Mouse (Mus musculus): ENCODE results near the gene D130043K22Rik. TPM values are rescaled to one million over a fixed set of nuclear protein-coding genes. Genes with fewer than 3 reads are reported as not detected.

Gene D130043K22Rik
- polyA plus RNA-seq, 1 experiment from 2014 or later: 0.05 TPM

DNA sequence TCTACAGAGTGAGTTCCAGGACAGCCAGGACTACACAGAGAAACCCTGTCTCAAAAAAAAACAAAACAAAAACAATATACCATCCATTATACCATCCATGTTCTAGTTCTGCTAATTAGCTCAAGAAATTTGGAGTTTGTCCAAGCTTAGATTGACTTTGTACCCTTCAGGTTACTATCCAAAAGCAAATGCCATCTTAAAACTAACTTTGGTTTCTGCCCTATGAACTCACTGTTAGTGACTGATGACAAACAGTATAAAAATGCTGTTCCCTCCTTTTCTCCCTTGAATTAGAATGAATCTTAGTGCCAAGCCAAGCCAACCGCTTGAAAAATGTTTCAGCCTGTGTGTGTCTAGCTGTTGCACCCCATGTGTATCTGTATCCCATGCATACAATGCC, 30.3 kb upstream of the D130043K22Rik start:
- 72% methylated on average over 1 of the region's 1 CpGs for WGBS
- H3K36me3 ChIP-seq: peaks cover 87% of the 10 kb centered on the region

DNA sequence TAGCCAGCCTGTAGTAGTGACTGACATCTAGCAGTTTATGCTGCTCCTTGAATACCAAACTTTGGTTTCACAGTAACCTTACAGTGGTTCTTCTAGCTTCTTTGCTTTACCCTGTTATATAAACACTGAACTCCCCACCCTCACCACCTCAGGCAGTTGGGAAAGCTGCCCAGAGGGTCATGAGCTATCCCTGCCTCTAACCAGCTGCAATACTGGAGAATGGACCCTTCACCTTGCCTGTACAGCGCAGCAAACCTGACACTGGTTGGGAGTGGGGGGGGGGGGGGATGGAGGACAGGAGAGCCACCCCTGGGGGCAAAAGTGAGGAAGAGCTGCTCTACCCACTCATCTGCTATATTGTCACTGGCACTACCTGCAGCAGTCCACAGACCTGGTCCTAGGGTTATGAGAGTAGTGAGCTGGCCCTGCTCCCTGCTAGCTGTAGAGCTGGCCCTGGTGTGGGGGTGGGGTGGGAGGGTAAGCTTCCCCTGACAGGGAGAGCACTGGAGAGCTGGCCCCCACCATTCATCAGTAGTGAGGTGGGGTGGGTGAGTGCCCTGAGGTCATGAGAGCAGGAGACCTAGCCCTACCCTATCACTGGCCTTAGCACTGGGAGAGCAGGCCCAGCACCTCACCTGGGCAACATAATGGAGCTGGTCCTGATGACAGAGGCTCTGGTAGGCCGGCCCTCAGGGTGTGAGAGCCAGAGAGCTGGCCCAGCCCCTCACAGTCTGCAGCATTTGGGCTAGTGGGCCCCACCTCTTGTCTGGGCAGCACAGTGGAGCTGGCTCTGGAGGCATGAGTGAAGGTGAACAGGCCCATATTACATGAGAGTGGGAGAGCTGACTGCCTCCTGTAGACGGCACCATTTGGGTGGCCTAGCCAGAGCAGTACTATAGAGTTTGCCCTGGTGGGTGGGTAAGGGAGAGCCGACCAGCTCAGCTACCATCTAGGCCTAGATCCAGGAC, 28.5 kb upstream of the D130043K22Rik start:
- no peak overlapping the region for H3K4me3 ChIP-seq
- ATAC-seq (ENCODE audit: extremely low read depth, insufficient number of reproducible peaks, low FRiP score, low TSS enrichment): 0 out of 2 replicates have a peak, but pooled peaks have one; percentile 37
- no peaks in the 10 kb centered on the region for H3K4me1 ChIP-seq
- no peak overlapping the region for H3K4me2 ChIP-seq
- H3K9me3 ChIP-seq: no peaks in the 10 kb centered on the region
- peaks cover 85% of the 10 kb centered on the region for H3K36me3 ChIP-seq
- H3K27me3 ChIP-seq (replicated peaks): no peaks in the 10 kb centered on the region
- H3K9ac ChIP-seq: no peak overlapping the region
- H3K27ac ChIP-seq (replicated peaks): no peak overlapping the region
- WGBS: 61% methylated on average over 4 of the region's 4 CpGs

More for the DNA sequence above, 30.3 kb upstream of the D130043K22Rik start:
- no peak overlapping the region for H3K9ac ChIP-seq
- no peak overlapping the region for H3K4me3 ChIP-seq
- H3K27me3 ChIP-seq (replicated peaks): no peaks in the 10 kb centered on the region
- no peak overlapping the region for H3K27ac ChIP-seq (replicated peaks)
- H3K4me1 ChIP-seq: no peaks in the 10 kb centered on the region
- no peak overlapping the region for H3K4me2 ChIP-seq
- ATAC-seq (ENCODE audit: extremely low read depth, insufficient number of reproducible peaks, low FRiP score, low TSS enrichment): no peak
- no peaks in the 10 kb centered on the region for H3K9me3 ChIP-seq

DNA sequence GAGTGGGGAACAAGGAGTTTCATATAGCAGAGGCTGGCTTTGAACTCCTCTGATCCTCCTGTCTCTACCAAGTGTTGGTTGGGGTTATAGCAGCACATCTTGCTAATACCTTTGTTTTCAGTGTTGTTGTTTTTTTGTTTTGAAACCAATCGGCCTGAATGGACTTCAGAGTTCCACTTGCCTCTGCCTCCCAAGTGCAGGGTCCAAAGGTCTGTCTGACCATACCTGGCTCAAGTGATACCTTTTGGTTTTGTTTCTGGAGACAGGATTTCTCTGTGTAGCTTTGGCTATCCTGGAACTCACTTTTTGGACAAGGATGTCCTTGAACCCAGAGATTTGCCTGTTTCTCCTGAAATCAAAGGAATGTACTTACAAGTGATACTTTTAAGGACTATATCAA, 25.0 kb upstream of the D130043K22Rik start:
- Histone ChIP-seq H3K9ac (no peak overlapping the region), H3K4me1 (peaks cover 6% of the 10 kb centered on the region), H3K4me2 (no peak overlapping the region), H3K27me3 (replicated peaks) (no peaks in the 10 kb centered on the region), H3K4me3 (no peak overlapping the region), H3K36me3 (peaks cover 68% of the 10 kb centered on the region), H3K27ac (replicated peaks) (no peak overlapping the region), H3K9me3 (no peaks in the 10 kb centered on the region)
- 68% methylated on average over 1 of the region's 1 CpGs for WGBS
- ATAC-seq (ENCODE audit: extremely low read depth, insufficient number of reproducible peaks, low FRiP score, low TSS enrichment): no peak

DNA sequence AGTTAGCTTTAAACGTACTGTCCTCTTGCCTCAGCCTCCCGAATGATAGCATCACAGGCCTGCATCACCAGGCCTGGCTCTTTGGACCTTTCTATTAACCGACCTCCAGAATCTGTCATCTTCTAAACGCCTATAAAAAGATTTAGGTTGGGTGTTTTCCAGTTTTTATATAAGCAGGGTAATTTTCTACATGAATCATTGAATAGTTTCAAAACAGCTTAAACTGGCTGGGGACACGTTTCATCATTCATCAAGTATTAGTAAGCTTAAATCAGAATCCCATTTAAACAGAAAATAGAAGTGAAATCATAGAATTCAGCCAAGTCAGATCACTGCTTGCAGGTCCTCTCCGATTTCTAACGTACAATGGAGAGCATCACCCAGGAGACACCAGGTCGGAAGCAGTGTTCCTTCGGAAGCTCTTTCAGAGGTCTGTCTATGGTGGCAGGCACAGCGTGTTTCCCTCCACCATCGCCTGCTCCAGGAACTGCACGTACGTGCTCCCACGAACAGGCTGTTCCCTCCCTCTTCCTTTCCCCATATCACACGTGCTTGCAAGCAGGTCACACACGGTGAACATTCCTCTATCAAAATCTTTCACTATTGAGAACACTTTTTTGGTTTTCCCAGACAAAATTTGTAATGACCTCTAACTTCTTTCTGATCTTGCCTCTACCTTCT, 22.1 kb upstream of the D130043K22Rik start:
- Histone ChIP-seq H3K4me3 (no peak overlapping the region), H3K27me3 (replicated peaks) (no peaks in the 10 kb centered on the region), H3K36me3 (peaks cover 46% of the 10 kb centered on the region), H3K27ac (replicated peaks) (no peak overlapping the region), H3K4me2 (no peak overlapping the region), H3K9me3 (no peaks in the 10 kb centered on the region), H3K9ac (no peak overlapping the region), H3K4me1 (peaks cover 34% of the 10 kb centered on the region)
- WGBS: 84% methylated on average over 16 of the region's 16 CpGs
- ATAC-seq (ENCODE audit: extremely low read depth, insufficient number of reproducible peaks, low FRiP score, low TSS enrichment): no peak

DNA sequence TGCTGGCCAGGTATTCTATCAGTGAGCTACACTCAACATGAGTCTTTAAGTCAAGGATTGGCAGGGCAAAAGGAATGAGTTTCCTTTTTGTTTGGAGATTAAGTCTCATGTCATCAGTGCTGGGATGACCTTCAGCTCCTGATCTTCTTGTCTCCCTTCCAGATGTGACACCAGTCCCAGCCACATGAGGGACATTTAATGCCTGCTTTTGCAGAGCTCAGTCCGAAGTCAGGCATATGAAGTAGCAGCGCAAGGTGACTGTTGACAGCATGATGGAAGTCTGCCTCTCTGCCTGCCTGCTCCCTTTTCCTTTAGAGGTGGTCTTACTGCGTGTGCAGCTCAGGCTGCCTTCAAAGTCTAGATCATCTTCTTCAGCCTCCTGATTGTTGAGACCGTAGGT, 20.3 kb upstream of the D130043K22Rik start:
- no peak for ATAC-seq (ENCODE audit: extremely low read depth, insufficient number of reproducible peaks, low FRiP score, low TSS enrichment)

DNA sequence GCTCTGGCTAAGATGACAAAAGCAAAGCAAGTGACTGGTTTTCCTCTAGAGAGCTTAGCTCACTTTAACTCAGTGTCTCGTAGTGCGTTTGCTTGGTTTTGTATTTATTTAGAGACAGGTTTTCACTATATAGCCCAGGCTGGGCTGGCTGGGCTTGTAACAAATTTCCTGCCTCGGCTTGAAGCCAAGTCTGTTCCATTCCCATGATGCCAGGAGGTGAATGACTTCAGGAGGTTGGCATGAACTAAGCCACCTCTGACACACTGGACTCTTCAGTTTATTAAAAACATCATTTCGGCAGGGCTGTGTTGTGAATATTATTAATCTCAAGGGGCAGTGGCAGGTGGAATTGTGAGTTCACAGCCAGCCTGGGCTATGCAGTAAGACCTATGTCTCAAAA, 19.3 kb upstream of the D130043K22Rik start:
- peak overlapping the region; percentile 13; the same call in 1 of the 2 replicates for H3K4me2 ChIP-seq
- H3K9me3 ChIP-seq: no peaks in the 10 kb centered on the region
- peak overlapping the region; percentile 51 for H3K27ac ChIP-seq (replicated peaks)
- H3K36me3 ChIP-seq: peaks cover 21% of the 10 kb centered on the region
- no peaks in the 10 kb centered on the region for H3K27me3 ChIP-seq (replicated peaks)
- 0 out of 2 replicates have a peak overlapping the region, but pooled peaks have one; percentile 47 for H3K9ac ChIP-seq
- ATAC-seq (ENCODE audit: extremely low read depth, insufficient number of reproducible peaks, low FRiP score, low TSS enrichment): no peak
- peaks cover 40% of the 10 kb centered on the region for H3K4me1 ChIP-seq
- H3K4me3 ChIP-seq: no peak overlapping the region
- WGBS: 66% methylated on average over 4 of the region's 4 CpGs

More for the DNA sequence above, 20.3 kb upstream of the D130043K22Rik start:
- Histone ChIP-seq H3K9me3 (no peaks in the 10 kb centered on the region), H3K4me1 (peaks cover 35% of the 10 kb centered on the region), H3K9ac (no peak overlapping the region), H3K27me3 (replicated peaks) (no peaks in the 10 kb centered on the region), H3K4me2 (no peak overlapping the region), H3K4me3 (no peak overlapping the region), H3K36me3 (peaks cover 31% of the 10 kb centered on the region), H3K27ac (replicated peaks) (peak overlapping the region; percentile 51)
- WGBS: 59% methylated on average over 4 of the region's 4 CpGs

DNA sequence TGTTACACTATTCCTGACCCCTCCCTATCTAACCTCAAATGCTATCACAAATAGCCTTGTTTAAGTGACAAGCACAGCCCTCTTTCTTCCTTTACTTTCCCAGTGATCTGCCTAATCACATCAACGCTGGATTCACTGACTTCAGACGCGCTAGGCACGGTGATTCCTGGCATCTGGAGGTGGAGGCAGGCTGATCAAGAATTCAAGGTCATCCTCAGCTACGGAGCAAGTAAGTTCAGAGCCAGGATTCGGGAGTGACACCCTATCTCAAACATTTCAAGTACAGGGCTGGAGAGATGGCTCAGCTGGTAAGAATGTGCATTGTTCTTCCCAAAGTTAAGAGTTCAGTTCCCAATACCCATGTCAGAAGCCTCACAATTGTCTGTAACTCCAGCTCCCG, 18.8 kb upstream of the D130043K22Rik start:
- Histone ChIP-seq H3K9ac (0 out of 2 replicates have a peak overlapping the region, but pooled peaks have one; percentile 47), H3K27me3 (replicated peaks) (no peaks in the 10 kb centered on the region), H3K4me1 (peaks cover 40% of the 10 kb centered on the region), H3K9me3 (no peaks in the 10 kb centered on the region), H3K4me3 (no peak overlapping the region), H3K27ac (replicated peaks) (peak overlapping the region; percentile 51), H3K4me2 (peak overlapping the region; percentile 13; the same call in 1 of the 2 replicates), H3K36me3 (peaks cover 19% of the 10 kb centered on the region)
- ATAC-seq (ENCODE audit: extremely low read depth, insufficient number of reproducible peaks, low FRiP score, low TSS enrichment): no peak
- 37% methylated on average over 7 of the region's 7 CpGs for WGBS

DNA sequence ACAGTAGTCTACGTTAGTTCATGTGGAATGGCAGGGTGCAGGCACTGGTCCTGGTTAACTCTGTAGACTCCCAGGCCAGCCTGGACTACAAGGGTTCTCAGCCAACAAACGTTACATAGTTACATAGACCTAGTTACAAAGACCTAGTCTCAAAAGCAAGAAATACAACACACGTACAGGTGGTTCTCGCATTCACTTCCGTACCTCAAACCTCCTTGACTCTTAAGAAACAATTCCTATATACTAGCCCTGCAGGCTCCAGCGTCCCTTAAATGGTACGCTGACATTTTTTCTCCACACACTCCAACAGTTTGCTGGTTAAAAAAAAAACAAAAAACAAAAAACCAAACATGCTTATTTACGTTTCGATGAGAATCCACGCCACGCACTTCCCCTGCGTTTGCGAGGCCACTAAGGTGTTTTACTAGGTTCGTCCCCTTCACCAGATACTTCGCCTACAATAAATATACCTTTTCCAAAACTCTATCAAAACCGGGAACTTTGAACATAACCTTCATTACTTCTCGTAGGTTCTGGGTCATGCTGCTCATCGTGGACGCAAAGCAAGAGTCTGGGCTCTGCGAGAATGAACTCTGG, 14.1 kb upstream of the D130043K22Rik start:
- peak overlapping the region; percentile 95 for H3K27ac ChIP-seq (replicated peaks)
- no peaks in the 10 kb centered on the region for H3K9me3 ChIP-seq
- H3K4me1 ChIP-seq: peaks cover 47% of the 10 kb centered on the region
- peak overlapping the region; percentile 92 for H3K4me3 ChIP-seq
- peak overlapping the region; percentile 99 for H3K9ac ChIP-seq
- 2% methylated on average over 20 of the region's 20 CpGs for WGBS
- H3K4me2 ChIP-seq: peak overlapping the region; percentile 92
- H3K27me3 ChIP-seq (replicated peaks): no peaks in the 10 kb centered on the region
- ATAC-seq (ENCODE audit: extremely low read depth, insufficient number of reproducible peaks, low FRiP score, low TSS enrichment): no peak
- peaks cover 5% of the 10 kb centered on the region; the same call in 1 of the 2 replicates for H3K36me3 ChIP-seq

DNA sequence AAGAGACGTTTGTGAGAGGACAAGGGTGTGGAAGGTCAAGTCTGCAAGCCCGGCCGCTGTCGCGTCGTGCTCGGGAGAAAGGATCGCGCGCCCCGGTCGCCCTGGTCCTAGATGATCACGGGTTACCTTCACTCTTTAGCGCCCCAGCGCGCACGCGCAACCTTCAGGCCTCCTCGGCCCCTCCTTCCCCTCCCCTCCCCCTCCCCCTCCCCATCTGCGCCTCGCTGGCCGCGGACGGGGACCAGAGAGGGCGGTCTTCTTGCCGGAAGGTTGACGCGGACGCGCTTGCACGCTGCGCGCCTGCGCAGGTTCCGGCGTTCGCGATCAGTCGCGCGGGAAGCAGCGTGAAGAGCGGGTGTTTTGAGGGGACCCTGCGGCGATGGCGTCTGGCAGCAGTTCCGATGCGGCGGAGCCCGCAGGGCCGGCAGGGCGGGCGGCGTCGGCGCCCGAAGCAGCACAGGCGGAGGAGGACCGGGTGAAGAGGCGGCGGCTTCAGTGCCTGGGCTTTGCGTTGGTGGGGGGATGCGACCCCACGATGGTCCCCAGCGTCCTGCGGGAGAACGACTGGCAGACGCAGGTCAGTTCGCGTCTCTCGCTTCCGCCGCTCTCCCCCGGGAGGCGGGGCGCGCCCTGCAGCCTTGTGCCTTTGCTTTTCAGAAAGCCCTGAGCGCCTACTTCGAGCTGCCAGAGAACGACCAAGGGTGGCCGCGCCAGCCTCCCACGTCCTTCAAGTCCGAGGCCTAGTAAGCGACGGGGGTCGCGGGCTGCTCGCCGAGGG, 13.4 kb upstream of the D130043K22Rik start, which contains the start of the genes Acot13 and Tdp2:
TSS of gene Acot13 (minus strand) at position 188 of the 778 bp plus-strand sequence.
TSS of gene Tdp2 (plus strand) at position 327 of the 778 bp plus-strand sequence.
- Histone ChIP-seq H3K27ac (replicated peaks) (peak within 1 kb of the TSS; percentile 95), H3K9me3 (no peaks in the 10 kb centered on the region), H3K4me1 (peaks cover 41% of the 10 kb centered on the region), H3K27me3 (replicated peaks) (no peaks in the 10 kb centered on the region), H3K9ac (peak within 1 kb of the TSS; percentile 99), H3K36me3 (peaks cover 12% of the 10 kb centered on the region; the same call in 1 of the 2 replicates), H3K4me3 (peak within 1 kb of the TSS; percentile 92), H3K4me2 (peak within 1 kb of the TSS; percentile 92)
- peak; percentile 96 for ATAC-seq (ENCODE audit: extremely low read depth, insufficient number of reproducible peaks, low FRiP score, low TSS enrichment)
- WGBS: under 1% methylated on average over 89 of the region's 90 CpGs

DNA sequence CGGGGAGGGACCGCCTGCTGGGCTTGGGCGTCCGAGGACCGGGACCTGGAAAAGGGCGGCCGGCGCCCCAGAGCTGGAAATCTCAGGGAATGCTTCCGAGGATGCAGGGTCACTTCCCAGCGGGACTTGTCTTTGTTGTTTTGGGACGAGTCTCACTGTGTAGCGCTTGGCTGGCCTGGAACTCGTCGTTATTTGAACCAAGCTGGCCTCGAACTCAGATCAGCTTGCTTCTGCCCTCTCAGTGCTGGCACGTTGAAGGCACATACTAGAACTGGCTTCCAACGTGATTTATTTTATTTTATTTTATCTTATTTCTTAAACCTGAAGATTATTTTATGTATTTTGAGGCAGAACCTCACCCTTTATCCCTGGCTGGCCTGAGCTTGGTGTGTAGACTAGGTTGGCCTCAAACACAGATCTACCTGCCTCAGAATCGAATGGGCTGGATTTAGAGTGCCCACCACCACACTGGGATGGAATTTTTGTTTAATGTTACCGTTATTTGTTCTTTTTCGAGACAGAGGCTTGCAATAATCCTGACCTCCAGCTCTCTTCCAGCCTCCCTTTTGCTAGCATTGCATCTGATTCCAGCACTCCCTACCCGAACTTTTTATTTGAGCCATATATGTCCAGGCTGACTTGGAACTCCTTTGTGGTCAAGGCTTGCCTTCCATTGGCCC, 12.7 kb upstream of the D130043K22Rik start:
- H3K9me3 ChIP-seq: no peaks in the 10 kb centered on the region
- 4% methylated on average over 21 of the region's 21 CpGs for WGBS
- peaks cover 14% of the 10 kb centered on the region for H3K36me3 ChIP-seq
- H3K4me2 ChIP-seq: peak overlapping the region; percentile 92
- peaks cover 34% of the 10 kb centered on the region for H3K4me1 ChIP-seq
- H3K9ac ChIP-seq: peak overlapping the region; percentile 99
- peak overlapping the region; percentile 95 for H3K27ac ChIP-seq (replicated peaks)
- ATAC-seq (ENCODE audit: extremely low read depth, insufficient number of reproducible peaks, low FRiP score, low TSS enrichment): peak; percentile 20; the same call in 1 of the 2 replicates
- no peaks in the 10 kb centered on the region for H3K27me3 ChIP-seq (replicated peaks)
- H3K4me3 ChIP-seq: peak overlapping the region; percentile 92
